Mouse (Mus musculus) hindbrain, embryonic 16.5 days (tissue): ENCODE data around the gene Pakap. TPM values are rescaled to one million over a fixed set of nuclear protein-coding genes. Genes with fewer than 3 reads are reported as not detected.

Experiments
- ATAC-seq: fragments of 200-750 bp; cut with Nextera tagmentation; 2 replicates; pipeline ENCODE4 v1.8.0; 2017; ENCODE audit warnings: moderate TSS enrichment, moderate library complexity
- H3K27ac ChIP-seq: fragments of 300-500 bp; sonication (generic); 2 replicates; pipeline ENCODE4 v1.5.1; 2014; ENCODE audit warnings: low read depth, mild to moderate bottlenecking, control low read depth, low read length, moderate library complexity
- H3K27me3 ChIP-seq: fragments of 300-500 bp; sonication (generic); replicated peaks from 2 replicates; pipeline ENCODE4 v1.6.1; 2014; ENCODE audit warnings: low read length; ENCODE audit not compliant: control insufficient read depth, insufficient read depth
- H3K36me3 ChIP-seq: fragments of 300-500 bp; sonication (generic); 2 replicates; pipeline ENCODE4 v1.6.1; 2014; ENCODE audit warnings: mild to moderate bottlenecking, low read length, moderate library complexity, mixed read lengths; ENCODE audit not compliant: control insufficient read depth, insufficient read depth
- H3K4me1 ChIP-seq: fragments of 300-500 bp; sonication (generic); 2 replicates; pipeline ENCODE4 v1.6.1; 2014; ENCODE audit warnings: low read depth, low read length; ENCODE audit not compliant: control insufficient read depth, insufficient read depth
- H3K4me2 ChIP-seq: fragments of 300-500 bp; sonication (generic); 2 replicates; pipeline ENCODE4 v1.6.1; 2014; ENCODE audit warnings: mild to moderate bottlenecking, low read length, control low read depth, moderate library complexity
- H3K4me3 ChIP-seq: fragments of 300-500 bp; sonication (generic); 2 replicates; pipeline ENCODE4 v1.5.1; 2014; ENCODE audit warnings: mild to moderate bottlenecking, low read length, control low read depth, moderate library complexity
- H3K9ac ChIP-seq: fragments of 300-500 bp; sonication (generic); 2 replicates; pipeline ENCODE4 v1.6.1; 2014; ENCODE audit warnings: low read depth, mild to moderate bottlenecking, control low read depth, low read length, moderate library complexity
- H3K9me3 ChIP-seq: fragments of 300-500 bp; sonication (generic); 2 replicates; pipeline ENCODE4 v1.6.1; 2014; ENCODE audit warnings: mild to moderate bottlenecking, low read length, moderate library complexity; ENCODE audit not compliant: control insufficient read depth
- WGBS: fragments of 180-500 bp; shearing (Covaris S2); extraction: QIAGEN DNeasy Blood & Tissue Kit; methylation state at CpG from one replicate; pipeline ENCODE4 v1.1.7; 2014; 5-methylcytosine and 5-hydroxymethylcytosine counted together
- polyA plus RNA-seq: library from polyadenylated mRNA; unstranded; fragments of >200 nt; fragmentation: Nextera tagmentation; extraction: Ambion mirVana; gene quantifications from 2 replicates; pipeline ENCODE4 v1.2.1, GENCODE M21; 2015

The Pakap gene
- polyA plus RNA-seq, 1 experiment from 2014 or later, result 14.0 TPM

- Histone ChIP-seq H3K36me3 (no peaks in the 10 kb centered on the region), H3K4me3 (no peak overlapping the region), H3K9me3 (no peaks in the 10 kb centered on the region), H3K4me2 (peak overlapping the region; percentile 11; the same call in 1 of the 2 replicates), H3K27me3 (no peaks in the 10 kb centered on the region), H3K27ac (peak overlapping the region; percentile 60; the same call in 1 of the 2 replicates), H3K9ac (no peak overlapping the region; the same call in 1 of the 2 replicates), H3K4me1 (0 out of 2 replicates have a peak, but pooled peaks cover 5% of the 10 kb centered on the region)
- WGBS, result 52% methylated on average over 9 of the region's 9 CpGs
- ATAC-seq, result peak; percentile 60; the same call in 1 of the 2 replicates
Observed at GRCm38 (mm10) chr4:57866990-57867389, 299.0 kb downstream of the Pakap start.

GRCm38 (mm10) chr4:57867454-57867853 lies 299.5 kb downstream of the Pakap start:
- Histone ChIP-seq H3K36me3 (no peaks in the 10 kb centered on the region), H3K27ac (peak overlapping the region; percentile 60; the same call in 1 of the 2 replicates), H3K4me2 (no peak overlapping the region; the same call in 1 of the 2 replicates), H3K4me1 (0 out of 2 replicates have a peak, but pooled peaks cover 5% of the 10 kb centered on the region), H3K9ac (no peak overlapping the region; the same call in 1 of the 2 replicates), H3K27me3 (no peaks in the 10 kb centered on the region), H3K4me3 (no peak overlapping the region), H3K9me3 (no peaks in the 10 kb centered on the region)
- no peak for ATAC-seq
- WGBS, result 37% methylated on average over 10 of the region's 10 CpGs

GRCm38 (mm10) chr4:57879137-57879536 lies 311.2 kb downstream of the Pakap start:
- no peak overlapping the region for H3K4me2 ChIP-seq
- WGBS, result 93% methylated on average over 5 of the region's 5 CpGs
- H3K9ac ChIP-seq, result no peak overlapping the region
- no peak for ATAC-seq
- H3K27ac ChIP-seq, result no peak overlapping the region
- H3K9me3 ChIP-seq, result no peaks in the 10 kb centered on the region
- H3K4me3 ChIP-seq, result no peak overlapping the region
- H3K36me3 ChIP-seq, result no peaks in the 10 kb centered on the region
- H3K27me3 ChIP-seq, result no peaks in the 10 kb centered on the region
- H3K4me1 ChIP-seq, result 0 out of 2 replicates have a peak, but pooled peaks cover 1% of the 10 kb centered on the region

- Histone ChIP-seq H3K27ac (no peak overlapping the region), H3K9me3 (no peaks in the 10 kb centered on the region), H3K36me3 (no peaks in the 10 kb centered on the region), H3K9ac (no peak overlapping the region), H3K4me1 (0 out of 2 replicates have a peak, but pooled peaks cover 3% of the 10 kb centered on the region), H3K27me3 (no peaks in the 10 kb centered on the region), H3K4me2 (no peak overlapping the region), H3K4me3 (no peak overlapping the region)
- 0 out of 2 replicates have a peak, but pooled peaks have one; percentile 60 for ATAC-seq
- WGBS, result 12% methylated on average over 6 of the region's 6 CpGs
Observed at GRCm38 (mm10) chr4:57879804-57880357, 311.9 kb downstream of the Pakap start.

GRCm38 (mm10) chr4:57883520-57884421 lies 315.8 kb downstream of the Pakap start:
- H3K4me1 ChIP-seq, result 0 out of 2 replicates have a peak, but pooled peaks cover 3% of the 10 kb centered on the region
- H3K9me3 ChIP-seq, result no peaks in the 10 kb centered on the region
- no peak overlapping the region for H3K4me3 ChIP-seq
- 62% methylated on average over 7 of the region's 7 CpGs for WGBS
- no peaks in the 10 kb centered on the region for H3K36me3 ChIP-seq
- no peak overlapping the region for H3K27ac ChIP-seq
- no peaks in the 10 kb centered on the region for H3K27me3 ChIP-seq
- no peak overlapping the region for H3K4me2 ChIP-seq
- no peak overlapping the region for H3K9ac ChIP-seq
- peak; percentile 55; the same call in 1 of the 2 replicates for ATAC-seq

GRCm38 (mm10) chr4:57884511-57884910 lies 316.5 kb downstream of the Pakap start:
- no peak for ATAC-seq
- H3K4me1 ChIP-seq, result 0 out of 2 replicates have a peak, but pooled peaks cover 3% of the 10 kb centered on the region
- H3K27me3 ChIP-seq, result no peaks in the 10 kb centered on the region
- no peak overlapping the region for H3K27ac ChIP-seq
- WGBS, result 88% methylated on average over 3 of the region's 3 CpGs
- H3K9ac ChIP-seq, result no peak overlapping the region
- H3K4me3 ChIP-seq, result no peak overlapping the region
- H3K4me2 ChIP-seq, result no peak overlapping the region
- no peaks in the 10 kb centered on the region for H3K36me3 ChIP-seq
- no peaks in the 10 kb centered on the region for H3K9me3 ChIP-seq

- 48% methylated on average over 2 of the region's 2 CpGs for WGBS
- no peak overlapping the region for H3K4me2 ChIP-seq
- H3K4me1 ChIP-seq, result 0 out of 2 replicates have a peak, but pooled peaks cover 3% of the 10 kb centered on the region
- no peak overlapping the region for H3K4me3 ChIP-seq
- H3K27me3 ChIP-seq, result no peaks in the 10 kb centered on the region
- no peak for ATAC-seq
- no peaks in the 10 kb centered on the region for H3K36me3 ChIP-seq
- no peaks in the 10 kb centered on the region for H3K9me3 ChIP-seq
- no peak overlapping the region for H3K27ac ChIP-seq
- no peak overlapping the region for H3K9ac ChIP-seq
Observed at GRCm38 (mm10) chr4:57885186-57885585, 317.2 kb downstream of the Pakap start.

GRCm38 (mm10) chr4:57886066-57886887 lies 318.3 kb downstream of the Pakap start:
- Histone ChIP-seq H3K27ac (no peak overlapping the region), H3K9me3 (no peaks in the 10 kb centered on the region), H3K4me3 (no peak overlapping the region), H3K4me2 (no peak overlapping the region), H3K27me3 (no peaks in the 10 kb centered on the region), H3K36me3 (no peaks in the 10 kb centered on the region), H3K4me1 (0 out of 2 replicates have a peak, but pooled peaks cover 3% of the 10 kb centered on the region), H3K9ac (no peak overlapping the region)
- no peak for ATAC-seq
- WGBS, result 53% methylated on average over 11 of the region's 11 CpGs
